Mouse (Mus musculus) layer of hippocampus, adult 8-10 months (tissue): ENCODE measurements at regions not wholly inside any gene's neighbourhood (a gene's known extent, or its start where the extent isn't known, plus 50 kb on each side); places are given as distances from the start of the nearest gene placed in this dataset.
A peak's percentile ranks its signal among the peaks of the same experiment; 100 is the strongest.

ENCODE experiments used
- DNase-seq, 2 experiments: peaks; one replicate each; pipeline ENCODE4 v3.0.0; 2022; ENCODE audit warnings: low spot score in 2 of 2

DNA sequence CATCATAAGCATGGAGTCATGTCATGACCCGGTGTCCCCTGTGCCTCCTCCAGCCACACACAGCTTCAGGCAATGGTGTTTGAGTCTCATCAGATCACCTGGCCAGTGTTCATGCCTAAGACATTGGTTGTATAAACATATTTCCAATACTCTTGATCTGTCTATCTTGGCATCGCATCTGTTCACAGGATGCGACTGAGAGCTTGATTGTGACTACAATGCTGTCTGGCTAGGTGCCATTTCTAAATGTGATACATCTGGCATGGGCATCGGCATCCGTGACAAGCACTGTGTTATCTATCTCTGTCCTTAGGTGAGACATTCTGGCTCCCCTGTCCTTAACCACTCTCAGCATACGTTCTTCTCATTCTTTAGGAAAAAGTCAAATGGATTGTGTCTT lies 102.3 kb upstream of the Fut8 start:
- no peak for DNase-seq

- DNase-seq, result no peak
Measured at GRCm38 (mm10) chr12:77135067-77135466, 102.9 kb upstream of the Fut8 start.

DNA sequence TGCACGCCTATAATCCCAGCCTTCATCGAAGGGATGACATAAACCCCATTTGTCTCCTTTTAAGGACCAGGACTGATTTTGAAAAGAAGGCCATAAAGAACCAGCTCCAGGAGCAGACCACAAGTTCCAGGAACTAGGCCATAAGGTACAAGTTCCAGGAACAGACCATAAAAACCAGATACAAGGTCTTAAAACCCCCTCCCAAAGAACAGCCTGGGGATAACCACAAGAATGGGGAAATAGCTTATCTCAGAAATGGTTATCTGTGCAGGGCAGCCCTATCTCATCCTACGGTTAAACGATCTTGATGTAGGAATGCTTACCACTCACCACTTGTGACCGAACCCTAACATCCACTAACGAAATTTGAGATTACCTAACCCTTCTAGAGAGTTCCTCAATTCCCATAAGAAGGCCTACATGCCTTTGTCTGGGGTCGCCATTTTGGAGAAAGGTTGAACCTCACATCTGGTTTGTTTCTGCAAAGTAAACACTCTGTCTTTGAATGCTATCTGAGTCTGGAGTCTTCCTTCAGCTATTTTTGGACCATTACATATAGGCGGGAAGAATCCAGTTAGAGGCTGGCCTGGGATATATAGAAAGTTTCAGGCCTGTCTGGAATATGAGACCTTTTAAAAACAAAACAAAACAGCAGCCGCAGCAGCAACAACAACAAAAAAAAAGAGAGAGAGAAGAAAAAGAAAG lies 103.5 kb upstream of the Fut8 start:
- DNase-seq, result no peak

DNA sequence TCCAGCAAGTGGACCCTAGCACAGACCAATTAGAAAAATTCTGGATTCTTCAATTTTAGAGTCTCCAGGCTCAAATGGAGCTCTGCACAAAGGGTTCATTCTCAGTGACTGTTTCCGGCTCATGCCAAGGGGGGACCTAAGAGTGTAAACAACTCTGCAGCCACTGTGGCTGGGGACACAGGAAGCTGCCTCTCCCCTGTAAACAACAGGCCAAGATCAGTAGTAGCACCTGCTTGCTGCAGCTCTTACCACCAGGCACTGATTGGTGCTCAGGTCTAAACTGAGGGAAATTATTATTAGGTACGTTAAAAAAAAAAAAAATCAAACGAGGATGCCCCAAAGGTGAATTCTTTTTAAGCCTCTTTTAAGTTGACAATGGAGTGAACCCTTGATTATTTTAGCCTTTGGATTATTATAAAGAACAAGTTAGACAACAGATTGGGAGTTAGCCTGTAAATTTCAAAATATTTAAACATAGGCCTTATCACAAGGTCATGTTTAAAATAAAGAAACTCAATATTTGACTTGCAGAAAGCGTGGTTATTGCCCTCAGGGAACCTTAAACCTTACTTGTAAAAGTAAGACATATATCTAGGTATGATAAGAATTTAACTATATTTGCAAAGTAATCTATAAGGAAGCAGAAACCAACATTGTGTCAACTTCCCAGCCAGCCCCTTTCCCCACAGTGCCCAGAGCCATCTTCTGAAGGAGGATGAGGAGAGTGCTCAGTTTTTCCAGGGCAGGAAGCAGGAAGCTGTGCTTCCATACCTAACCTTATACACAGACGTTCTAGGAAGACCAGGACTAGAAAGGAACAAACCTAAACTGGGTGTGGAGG lies 104.2 kb upstream of the Fut8 start:
- DNase-seq, result no peak

DNA sequence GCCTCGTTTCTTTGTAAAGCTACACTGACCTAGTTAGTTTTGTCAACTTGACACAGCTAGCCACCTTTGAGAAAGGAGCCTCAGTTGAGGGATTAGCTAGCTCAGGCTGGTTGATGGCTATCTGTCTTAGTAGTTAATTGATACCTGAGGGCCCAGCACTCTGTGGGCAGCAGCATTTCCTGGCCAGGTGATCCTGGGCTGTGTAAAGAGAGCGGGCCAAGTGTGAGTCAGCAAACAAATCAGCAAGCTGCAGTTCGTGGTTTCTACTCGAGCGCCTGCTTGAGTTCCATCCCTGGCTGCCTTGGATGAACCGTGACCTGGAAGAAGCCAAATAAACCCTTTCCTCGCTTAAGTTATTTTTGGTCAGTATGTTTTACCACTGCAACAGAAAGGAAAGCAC lies 106.6 kb upstream of the Fut8 start:
- DNase-seq, result no peak

DNA sequence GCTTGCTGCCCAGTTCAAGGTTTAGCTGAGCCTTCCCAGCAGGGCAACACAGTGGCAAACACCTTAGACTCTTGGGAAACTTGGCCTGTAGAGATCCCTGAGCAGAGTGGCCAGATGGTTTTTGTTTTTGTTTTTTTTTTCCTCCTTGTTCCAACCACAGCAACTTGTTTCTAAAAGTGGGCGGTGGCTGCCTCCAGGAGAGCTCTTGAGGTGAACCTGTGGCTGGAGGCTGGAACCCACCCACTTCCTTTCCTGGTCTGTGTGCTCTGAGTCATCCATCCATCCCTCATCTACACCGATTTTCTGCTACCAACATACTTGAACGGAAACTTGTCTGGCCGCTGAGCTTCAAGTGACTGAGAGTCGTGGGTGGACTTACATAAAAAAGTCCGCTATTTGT lies 107.4 kb upstream of the Fut8 start:
- no peak for DNase-seq

- no peak for DNase-seq
Measured at GRCm38 (mm10) chr12:77124267-77124666, 113.7 kb upstream of the Fut8 start.

- no peak for DNase-seq
Measured at GRCm38 (mm10) chr12:77113516-77113915, 124.4 kb upstream of the Fut8 start.

- DNase-seq, result no peak
Measured at GRCm38 (mm10) chr12:77112133-77112532, 125.8 kb upstream of the Fut8 start.

- peak in 1 of 2 experiments; percentile 7 for DNase-seq
Measured at GRCm38 (mm10) chr12:77107251-77107650, 130.7 kb upstream of the Fut8 start.

- DNase-seq, result no peak
Measured at GRCm38 (mm10) chr12:77105887-77106600, 131.9 kb upstream of the Fut8 start.

GRCm38 (mm10) chr12:77100482-77100881 lies 137.4 kb upstream of the Fut8 start:
- no peak for DNase-seq

GRCm38 (mm10) chr12:77099521-77099920 lies 137.5 kb upstream of the Max start:
- DNase-seq, result no peak

DNA sequence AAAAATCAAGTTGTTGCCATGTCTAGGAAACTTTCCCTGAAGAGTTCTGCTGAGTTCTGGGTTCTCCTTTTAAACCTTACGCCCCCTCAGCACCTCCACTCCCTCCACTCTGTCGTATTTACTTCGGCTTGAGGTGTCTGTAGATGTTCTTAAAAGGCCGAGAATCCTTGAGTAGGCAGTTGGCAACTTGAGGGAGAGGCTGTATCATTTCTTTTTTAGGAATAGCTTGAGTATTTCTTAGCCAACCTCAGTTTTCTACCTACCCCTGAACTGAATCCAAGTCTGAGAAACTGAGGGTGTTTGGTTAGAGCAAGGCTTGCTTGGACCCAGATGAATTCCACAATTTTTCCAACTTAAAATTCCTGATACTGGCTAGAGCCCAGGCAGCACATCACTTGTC lies 136.8 kb upstream of the Max start:
- no peak for DNase-seq

DNA sequence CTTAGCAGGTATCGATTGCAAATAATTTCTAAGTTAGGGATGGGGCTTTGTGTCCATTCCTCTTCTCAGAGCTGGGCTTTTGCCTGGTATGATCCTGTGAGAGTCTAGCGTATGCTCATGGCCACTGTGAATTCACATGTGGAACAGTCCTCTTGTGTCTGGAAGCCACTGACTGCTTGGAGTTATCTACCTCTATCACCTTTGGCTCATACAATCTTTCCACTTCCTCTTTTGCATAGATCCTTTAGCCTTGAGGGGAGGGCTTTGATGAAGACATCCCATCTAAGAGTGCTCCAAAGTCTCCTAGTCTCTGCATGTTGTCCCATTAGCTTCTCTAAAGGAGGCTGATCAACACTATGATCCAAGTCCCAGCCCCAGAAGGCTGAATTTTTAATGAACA lies 135.8 kb upstream of the Max start:
- DNase-seq, result no peak

DNA sequence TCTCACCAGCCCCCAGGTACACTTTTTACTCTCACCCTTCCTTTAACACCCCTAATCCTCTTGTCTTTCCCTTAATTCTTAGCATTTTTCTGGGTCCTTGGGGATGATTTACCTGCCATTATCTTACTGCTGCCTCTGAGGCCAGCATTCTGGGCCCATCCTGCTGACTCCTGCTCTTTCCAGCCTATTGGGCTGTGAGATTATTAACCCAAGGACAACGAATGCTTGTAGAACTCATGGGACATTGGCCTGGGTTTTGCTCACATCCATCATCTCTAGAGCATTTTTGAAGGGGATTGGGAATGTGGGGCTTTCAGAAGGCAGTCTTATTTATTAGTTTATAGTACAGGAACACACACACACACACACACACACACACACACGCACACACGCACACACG lies 134.5 kb upstream of the Max start:
- DNase-seq, result no peak

- no peak for DNase-seq
Measured at GRCm38 (mm10) chr12:77094999-77095915, 133.3 kb upstream of the Max start.

DNA sequence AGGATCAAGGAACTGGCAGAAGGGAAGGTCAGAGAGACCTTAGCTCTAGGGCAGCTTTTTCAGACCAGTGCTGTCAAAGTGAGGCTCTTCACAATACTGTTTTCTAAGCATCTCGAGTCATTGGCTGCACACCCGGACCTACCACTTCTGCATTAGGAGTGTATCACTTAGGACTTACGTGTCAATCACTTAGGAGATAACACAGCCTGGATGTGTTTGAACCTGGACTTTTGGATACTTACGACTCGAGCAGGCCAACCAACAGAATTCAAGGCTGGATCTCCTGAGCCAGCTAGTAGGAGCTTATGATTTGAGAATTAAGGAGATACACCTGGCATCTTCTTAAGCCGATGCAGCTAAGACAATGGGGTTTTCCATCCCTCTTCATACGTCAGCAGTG lies 132.2 kb upstream of the Max start:
- no peak for DNase-seq

- DNase-seq, result peak; percentile 21 to 52
Measured at GRCm38 (mm10) chr12:77092741-77093140, 130.7 kb upstream of the Max start.

- DNase-seq, result no peak
Measured at GRCm38 (mm10) chr12:77092143-77092542, 130.1 kb upstream of the Max start.

- no peak for DNase-seq
Measured at GRCm38 (mm10) chr12:77091700-77092099, 129.7 kb upstream of the Max start.
